Mouse (Mus musculus) cerebellum, postnatal 25 days (tissue): ENCODE results near the gene AF067063.
"Not testable (repeated sequence)": the region's sequence is repeated elsewhere in the genome, so short reads cannot be mapped to it uniquely, and the experiment has no call there.

ENCODE experiments used
- DNase-seq, 2 experiments: peaks; one replicate each; pipeline ENCODE4 v3.0.0; 2021; ENCODE audit warnings: mixed read lengths in 2 of 2

Gene AF067063

DNA sequence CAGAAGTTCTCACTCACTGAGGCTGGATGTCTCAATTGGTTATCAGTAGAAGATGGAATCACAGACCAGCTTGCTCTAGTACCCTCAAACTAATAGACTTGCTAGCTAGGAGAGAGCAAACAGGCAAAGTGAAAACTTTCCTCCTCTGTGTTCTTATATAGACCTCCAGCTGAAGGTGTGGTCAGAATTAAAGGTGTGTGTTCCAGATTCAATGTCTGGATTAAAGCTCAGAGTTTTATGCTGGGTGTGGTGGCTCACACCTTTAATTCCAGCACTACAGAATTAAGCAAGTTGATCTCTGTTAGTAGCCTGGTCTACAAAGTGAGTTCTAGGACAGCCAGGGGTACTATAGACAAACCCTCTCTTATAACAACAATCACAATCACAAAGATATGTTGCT is at the start of gene AF067063:
AF067063 (minus strand) TSS at position 101 of the 400 bp plus-strand sequence.
- DNase-seq, result not testable (repeated sequence)

DNA sequence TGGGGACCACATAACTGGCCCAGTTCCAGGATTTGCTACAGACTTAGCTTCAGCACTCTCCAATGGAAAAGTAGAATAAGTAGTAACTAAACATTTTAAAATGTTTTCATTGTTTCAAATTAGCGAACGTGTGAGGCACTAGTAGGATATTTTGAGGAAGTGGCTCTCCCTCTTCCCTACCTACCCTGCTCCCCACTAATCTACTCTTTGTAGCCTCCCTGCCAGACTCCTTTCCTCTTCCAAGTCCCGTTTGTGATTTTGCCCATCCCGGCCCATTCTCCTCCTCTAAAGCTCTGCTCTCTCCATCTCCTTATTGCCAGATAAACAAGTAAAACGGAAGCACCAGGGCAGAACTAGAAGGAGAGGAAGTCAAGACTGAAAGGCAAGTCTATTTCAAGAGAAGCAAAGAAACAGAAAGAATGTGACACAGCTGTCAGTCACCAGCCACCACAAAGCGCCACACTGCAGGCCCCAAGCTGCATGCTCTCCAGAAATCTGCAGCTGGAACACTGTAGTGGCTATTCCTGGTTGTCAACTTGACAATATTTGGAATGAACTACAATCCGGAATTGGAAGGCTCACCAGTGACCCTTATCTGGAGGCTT is 34.5 kb upstream of the AF067063 start:
- not testable (repeated sequence) for DNase-seq

DNA sequence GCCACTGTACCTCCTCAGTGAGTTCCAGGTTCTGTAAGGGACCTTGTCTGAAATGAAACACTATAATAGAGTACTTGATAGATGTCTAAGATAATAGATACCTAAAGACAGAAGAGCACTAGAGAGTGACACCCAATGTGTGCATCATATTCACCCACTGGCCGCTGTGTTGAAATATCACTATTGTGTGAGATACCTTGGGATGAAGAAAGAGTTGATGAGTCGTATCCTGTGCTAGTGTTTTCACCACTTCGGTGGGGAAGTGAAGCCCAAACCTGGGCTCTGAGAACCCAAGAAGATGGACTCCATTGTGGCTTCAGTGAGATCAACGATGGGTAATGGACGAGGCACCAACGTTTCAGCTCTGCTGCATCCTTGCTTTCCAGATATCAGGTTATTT is 32.4 kb upstream of the AF067063 start:
- DNase-seq, result not testable (repeated sequence)

DNA sequence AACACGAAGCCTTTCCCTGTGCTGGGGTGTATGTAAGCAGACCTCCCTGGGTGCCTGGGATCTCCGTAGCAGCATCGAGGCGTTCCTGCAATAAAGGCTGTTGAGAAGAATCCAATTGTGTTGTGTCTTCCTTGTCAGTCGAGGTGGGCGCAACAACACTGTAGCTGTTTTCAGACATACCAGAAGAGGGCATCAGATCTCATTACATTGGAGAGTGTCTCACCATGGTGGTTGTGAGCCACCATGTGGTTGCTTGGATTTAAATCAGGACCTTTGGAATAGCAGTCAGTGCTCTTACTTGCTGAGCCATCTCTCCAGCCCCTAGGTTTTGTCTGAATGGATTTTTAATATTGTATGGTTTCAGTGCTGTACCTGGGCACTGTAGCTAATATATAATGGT is 10.0 kb upstream of the AF067063 start:
- DNase-seq, result not testable (repeated sequence)

DNA sequence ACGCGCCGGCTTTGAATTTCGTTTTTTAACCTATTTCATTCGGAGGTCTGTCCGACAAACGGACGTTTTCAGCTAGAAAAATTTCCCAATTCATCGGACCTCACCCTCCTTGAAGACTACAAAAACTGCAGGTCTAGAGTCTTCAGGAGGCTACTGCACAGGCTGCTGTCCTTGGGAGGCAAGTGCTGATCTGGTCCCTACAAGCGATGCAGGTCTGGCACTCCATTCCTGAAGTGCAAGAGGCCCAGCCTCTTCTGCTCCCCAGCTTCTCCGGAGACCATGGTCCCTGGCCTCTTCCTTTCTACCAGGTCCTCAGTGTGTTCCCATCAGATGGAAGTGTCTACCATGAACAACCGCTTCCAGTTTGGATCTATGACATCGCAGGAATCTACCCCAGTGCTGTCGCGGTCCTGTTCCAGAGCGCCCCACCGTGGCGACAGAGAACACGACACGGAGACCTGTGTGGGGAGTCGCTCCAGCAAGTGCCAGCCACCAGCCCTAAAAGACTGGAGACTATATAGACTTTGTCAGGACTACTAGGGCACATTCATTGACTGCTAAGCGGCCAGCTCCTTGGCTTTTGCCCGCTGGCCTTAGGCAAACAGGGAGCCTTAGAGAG is 7.8 kb upstream of the AF067063 start:
- peak; percentile 73 to 81 for DNase-seq

DNA sequence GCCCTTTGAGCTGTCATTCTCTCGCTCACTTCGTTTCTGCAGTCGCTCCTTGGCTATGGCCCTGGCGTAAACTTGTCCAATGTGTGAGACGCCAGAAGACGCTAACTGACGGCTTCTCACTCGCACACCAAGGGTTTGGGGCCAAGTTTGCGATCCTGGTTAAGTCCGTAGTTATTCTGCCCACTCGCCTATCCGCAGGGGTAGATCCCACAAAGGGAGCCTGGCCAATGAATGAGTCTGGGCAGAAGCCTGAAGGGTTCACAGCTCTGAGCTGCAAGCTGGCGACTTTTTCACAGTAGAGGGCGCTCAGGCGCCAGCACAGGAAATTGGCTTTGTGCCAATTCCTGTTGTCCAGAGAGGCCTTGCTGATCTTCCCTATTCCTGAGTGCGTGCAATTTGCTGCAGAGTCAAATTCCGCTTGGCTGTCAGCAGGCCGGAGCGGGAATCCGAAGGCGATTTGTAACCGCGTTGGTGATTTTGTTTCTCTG is 6.4 kb upstream of the AF067063 start:
- DNase-seq, result peak; percentile 46 to 60

DNA sequence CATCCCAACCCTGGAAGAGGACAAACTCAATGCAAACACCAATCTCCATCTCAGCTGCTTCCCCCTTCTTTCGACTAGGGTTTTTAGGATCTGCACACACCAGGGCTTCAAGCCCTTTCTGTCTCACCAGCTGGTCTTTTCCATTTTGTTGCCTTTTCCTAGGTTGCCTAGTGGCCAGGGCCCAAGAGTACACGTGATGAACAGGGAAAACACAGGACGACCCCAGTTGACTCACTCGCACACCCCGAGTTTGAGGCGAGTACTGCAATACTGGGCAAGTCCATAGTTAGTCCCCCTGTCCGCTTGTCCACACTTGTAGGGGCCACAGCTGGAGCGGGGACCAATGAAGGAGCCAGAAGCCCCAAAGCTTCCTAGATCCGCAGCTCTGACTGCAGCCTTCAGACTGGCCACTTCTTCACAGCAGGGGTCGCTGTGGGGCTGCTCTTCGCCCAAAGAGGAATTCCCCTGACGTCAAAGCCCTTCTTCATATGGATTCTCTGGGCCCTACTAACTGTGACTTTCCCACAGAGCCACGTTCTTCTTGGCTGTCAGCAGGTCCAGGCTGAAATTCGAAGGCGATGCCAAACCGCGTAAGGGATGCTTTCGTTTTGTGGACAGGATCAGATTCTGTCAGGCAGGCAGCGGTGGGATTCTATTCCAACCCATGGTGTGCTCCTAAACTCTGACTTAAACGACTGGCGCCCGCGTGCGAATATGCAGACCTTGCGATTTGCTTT is 5.5 kb upstream of the AF067063 start, which contains the start of gene D13Ertd608e:
D13Ertd608e (plus strand) TSS at position 687 of the 737 bp plus-strand sequence.
- DNase-seq, result peak; percentile 26 to 33

DNA sequence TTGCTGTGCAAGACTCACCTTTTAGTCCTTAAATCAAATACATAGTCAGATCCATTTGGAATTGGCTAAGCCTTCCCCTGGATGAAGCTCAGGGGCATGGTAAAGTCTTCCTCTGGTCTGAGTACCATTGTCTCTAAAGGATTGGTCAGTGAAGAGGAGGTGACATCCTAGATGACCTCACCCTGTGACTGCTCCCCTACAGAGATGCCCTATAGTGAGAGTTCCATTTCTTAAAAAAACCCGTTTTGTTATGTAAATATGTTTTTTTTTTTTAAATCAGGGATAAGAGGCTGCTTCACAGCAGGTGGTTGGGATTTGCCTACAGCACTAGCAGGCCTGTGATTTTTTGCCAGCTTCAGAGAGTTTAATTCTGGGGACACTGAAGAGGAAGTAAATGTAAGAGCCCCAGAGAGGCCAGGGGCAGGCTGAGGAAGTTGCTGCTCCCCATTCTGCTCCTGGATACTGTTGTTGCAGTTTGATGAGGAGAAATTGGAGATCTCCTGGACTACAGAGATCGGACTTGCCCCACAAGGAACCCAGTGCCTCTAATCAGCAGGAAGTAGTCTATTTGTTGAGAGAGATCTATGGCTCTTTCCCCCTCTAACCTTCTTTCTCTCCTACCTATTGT is 12.3 kb downstream of the AF067063 start:
- DNase-seq, result no peak

DNA sequence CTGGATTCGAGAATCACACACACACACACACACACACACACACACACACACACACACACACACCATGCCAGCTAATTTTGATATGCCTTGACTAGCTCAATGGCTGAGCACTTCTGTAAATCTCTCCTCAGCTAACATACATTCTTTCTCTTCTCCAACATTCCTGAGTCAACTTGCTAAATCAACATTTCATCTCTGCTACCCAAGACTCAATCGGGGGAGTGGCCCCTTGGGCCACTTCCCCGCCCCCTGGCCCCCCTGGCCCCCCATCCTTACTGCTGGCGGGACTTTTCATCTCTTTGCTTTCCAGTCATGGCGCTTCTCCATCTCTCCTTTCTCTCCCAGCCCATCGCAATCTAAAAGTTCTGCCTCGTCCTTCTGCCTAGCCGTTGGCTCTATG is 13.2 kb downstream of the AF067063 start:
- DNase-seq, result no peak

DNA sequence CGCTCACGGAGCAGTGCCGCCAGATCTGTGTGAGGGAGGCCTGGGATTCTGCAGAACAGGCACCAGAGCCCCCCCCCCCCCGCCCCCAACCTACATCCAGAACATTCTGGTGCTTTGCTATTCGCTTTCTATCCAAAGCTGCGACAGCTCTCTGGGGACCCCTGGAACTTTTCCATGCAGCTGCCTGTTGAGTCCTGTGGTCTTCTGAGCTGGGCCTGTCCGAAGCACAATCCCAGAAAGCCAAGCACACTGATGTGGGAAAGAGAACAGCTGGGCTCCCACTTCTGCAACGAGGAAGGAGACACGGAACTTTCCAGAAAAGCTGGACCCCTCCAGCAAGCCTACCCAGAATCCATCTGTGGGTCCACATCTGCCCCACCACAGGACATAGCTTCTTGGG is 20.0 kb downstream of the AF067063 start:
- no peak for DNase-seq

DNA sequence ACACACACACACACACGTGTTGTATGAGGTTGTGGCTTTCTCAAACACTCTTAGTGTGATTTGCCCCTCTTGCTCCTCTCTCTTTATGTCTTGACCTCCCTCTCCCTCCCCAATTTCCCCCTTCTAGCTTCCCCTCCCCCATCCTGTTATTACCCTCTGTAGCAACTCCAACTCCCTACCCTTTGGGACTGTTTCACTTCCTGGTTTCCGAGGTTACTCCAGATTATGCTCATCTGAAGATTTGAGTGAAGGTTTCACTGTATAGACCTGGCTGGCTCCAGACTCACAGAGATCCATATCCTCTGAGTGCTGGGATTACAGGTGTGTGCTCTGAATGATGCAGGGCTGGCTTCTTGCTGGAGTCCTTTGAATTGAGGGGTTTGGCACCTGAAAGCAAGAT is 21.1 kb downstream of the AF067063 start:
- no peak for DNase-seq

DNA sequence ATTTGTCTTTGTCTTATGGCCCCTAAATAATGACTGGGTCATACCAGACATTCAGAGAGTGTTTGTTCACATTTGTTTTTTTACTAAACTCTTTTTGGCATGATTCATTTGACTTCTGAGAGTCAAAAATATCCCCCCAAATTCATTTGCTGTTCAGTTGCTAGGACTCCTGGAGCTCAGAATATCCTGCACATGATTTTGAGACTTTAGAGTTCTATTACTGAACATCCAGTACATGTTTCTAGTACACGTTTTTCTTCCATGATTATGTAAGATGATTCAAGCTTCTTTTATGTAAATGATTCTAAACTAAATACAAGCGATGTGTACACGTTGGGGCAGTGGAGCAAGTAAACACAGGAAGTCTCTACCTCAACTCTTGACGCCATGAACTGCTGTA is 32.4 kb downstream of the AF067063 start:
- DNase-seq, result no peak

DNA sequence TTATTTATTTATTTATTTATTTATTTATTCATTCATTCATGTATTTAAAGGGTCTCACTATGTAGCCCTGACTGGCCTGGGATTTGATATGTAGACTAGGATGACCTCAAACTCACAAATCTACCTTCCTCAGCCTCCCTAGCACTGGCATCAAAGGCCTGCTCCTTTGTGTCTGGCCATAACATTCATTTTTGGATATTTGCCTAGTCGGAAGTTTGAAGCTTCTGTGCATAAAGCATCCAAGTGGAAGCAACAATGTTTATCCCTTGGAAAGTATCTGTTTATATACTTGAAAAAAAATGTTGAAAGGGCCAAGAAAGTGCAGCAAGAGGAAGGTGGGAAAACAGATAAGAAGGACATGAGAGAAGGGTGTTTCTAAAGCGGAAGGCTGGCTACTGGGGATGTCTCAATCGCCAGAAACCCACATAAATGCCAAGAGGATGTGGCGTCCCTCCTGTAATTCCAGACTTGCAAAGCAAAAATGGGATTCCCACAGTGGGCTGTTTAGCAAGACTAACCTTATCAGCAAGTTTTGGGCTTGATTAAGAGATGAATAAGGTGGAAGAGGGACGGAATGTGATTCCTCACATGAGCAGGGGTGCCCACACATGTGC is 37.1 kb downstream of the AF067063 start:
- no peak for DNase-seq

DNA sequence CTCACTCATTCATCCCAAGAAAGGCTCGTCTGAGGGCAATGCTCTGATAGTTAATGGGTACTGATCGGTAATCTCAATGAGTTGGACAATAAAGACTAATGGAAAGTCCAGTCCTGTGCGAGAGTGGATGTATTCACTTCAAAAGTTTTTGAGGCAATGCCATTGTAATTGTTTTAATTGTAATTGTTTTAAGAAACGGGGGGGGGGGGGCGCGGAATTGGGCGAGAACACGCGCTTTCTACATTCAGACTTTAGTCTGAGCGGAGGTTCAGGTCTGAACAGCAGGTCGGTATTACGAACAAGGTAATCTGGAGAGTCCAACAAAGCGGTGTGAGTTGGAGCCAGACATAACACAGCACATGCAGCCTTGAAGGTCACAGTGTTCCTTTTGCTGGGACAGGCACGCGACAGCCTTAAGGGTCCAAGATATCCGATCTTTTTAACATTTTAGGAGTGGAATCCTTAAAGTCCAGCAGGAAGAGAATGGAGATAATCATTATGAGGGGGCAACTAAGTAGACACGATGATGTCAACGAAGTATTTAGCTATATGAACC is 38.4 kb downstream of the AF067063 start:
- no peak for DNase-seq

DNA sequence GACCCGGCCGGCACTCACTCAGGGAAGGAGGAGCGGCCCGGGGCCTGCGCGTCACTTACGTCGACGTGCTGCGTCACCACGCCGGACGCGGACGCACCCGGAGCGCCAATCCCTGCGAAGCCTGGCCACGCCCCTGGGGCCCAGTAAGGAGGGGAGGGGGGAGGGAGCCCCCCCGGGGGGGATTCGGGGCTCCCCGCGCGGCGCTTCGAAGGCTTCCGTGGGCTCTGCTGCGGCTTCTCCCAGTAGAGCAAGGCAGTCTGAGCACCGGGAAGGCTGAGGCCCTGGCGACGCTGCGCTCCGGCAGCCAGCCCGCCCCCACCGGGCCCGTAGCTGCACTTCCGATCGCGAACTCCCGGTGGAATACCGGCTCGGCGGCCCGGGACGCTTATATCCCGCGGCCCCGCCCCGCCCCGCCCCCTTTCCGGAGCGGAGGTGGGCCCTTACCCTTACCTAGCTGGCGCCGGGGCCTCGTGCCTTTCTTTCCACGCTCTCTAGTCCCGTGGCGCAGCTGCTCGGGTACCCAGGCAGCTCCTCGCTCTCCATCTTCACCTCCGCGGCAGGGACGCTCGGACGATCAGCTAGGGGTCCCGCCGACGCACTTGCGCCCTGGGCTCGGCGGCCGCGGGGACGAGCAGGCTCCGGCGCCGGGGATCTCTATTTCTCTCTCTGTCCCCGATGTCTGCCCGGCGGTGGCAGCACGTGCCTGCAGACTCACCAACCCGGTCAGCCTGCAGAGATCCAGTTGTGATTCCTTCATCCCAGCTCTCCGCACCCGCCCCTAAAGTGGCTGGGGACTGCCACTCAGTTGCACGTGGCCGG is 39.0 kb downstream of the AF067063 start, which contains the start of gene Zfp131:
Zfp131 (minus strand) TSS at position 129 of the 819 bp plus-strand sequence.
- peak; percentile 94 to 97 for DNase-seq

DNA sequence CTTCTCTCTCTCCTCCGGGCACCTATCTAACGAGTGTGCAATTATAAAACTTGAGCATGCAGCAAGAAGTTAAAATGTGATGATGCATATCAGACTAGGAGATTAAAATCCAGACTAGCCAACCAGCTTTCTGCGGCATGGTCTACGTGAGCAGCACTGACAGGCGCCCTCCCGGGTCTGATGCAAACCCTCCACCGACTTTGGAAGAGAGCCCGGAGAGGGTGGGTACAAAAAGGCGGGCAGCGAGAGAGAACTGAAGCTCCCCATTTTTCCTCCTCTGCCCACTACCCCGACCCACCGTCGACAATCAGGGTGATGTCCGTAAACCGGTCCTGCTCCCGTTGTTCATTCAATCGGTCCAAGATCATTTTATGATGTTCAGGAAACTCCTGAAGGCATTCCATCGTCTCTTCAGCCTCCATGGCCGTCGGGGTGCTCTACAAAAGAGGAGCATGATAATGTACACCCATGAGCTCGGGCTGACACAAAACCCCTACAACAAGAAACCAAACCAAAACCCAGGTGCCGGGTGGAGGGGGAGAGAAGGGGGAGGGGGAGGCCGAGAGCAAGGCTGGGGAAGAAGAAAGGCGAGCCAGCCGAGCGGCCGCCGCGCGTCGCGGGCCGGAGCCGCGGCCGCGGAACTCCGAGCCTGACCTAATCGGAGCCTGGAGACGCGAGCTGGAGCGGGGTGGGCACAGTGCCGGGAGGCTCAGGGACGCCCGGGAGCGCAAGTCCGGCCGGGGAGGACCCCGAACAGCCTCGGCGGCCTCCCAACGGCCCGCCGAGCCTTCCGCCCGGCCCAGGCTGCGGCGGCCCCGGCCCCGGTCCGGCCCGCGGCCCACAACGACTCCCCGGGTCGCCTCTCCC is 39.9 kb downstream of the AF067063 start:
- DNase-seq, result peak; percentile 82 to 84

DNA sequence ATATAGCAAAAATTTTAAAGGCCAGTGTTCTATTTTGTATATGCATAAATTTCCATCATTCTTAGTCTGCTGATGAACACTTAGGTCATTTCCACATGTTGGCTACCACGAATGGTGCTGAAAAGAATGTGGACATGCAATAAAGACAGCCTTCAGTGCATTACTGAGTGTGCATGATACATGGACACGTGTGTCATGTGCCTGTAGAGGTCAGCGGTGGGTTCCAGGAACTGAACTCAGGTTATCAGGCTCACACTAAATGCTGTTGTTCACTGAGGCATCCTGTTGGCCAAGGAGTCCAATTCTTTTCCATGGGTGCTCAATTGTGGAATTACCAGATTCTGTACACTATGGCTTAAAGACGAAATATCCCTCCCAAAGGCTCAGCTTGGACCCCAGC is 46.4 kb downstream of the AF067063 start:
- DNase-seq, result no peak
